Mouse (Mus musculus) mature B cell (primary cell): ENCODE measurements around the gene Gm21258.
"Not testable (repeated sequence)": the region's sequence is repeated elsewhere in the genome, so short reads cannot be mapped to it uniquely, and the experiment has no call there.

Experiments used
- in situ Hi-C: fragments of 300-500 bp; cut with MboI; formaldehyde crosslinking; loops from 2 replicates; pipeline ENCODE4 v1.14.3; 2019

Gm21258 gene

DNA sequence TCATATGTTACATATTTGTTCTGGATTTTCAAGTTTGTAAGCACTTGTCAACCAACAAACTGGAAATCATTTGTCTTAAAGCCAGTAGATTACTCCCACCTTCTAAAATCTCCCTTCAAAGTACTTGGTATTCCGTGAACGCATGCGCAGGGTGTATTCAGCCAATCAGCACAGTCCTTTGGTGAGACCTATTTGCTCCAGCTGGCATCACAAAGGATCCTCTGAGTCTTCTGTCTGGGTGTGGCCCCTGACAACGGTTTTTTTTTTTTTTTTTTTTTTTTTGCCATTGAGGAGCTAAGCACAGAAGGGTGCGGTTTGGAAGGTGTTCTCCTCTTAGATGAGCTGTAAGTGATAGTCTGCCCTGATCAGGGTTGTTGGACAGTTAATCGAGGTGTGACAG, at the start of gene Gm21258:
TSS of gene Gm21258 (plus strand) at position 301 of the 400 bp plus-strand sequence.
- in situ Hi-C loops, result not testable (repeated sequence)
